Mouse (Mus musculus) forebrain, embryonic 16.5 days (tissue): ENCODE results near the gene Daam2. TPM values are rescaled to one million over a fixed set of nuclear protein-coding genes. Genes with fewer than 3 reads are reported as not detected.
A peak's percentile ranks its signal among the peaks of the same experiment; 100 is the strongest.

Experiments used
- ATAC-seq: fragments of 200-750 bp; cut with Nextera tagmentation; 2 replicates; pipeline ENCODE4 v1.8.0; 2017; ENCODE audit warnings: mild to moderate bottlenecking, moderate library complexity
- H3K27ac ChIP-seq: fragments of 300-500 bp; sonication (generic); 2 replicates; pipeline ENCODE4 v1.5.1; 2014; ENCODE audit warnings: low read length, control low read depth
- H3K27me3 ChIP-seq: fragments of 300-500 bp; sonication (generic); replicated peaks from 2 replicates; pipeline ENCODE4 v1.6.1; 2014; ENCODE audit warnings: low read length; ENCODE audit not compliant: control insufficient read depth, insufficient read depth
- H3K36me3 ChIP-seq: fragments of 300-500 bp; sonication (generic); 2 replicates; pipeline ENCODE4 v1.6.1; 2014; ENCODE audit not compliant: control insufficient read depth, insufficient read depth
- H3K4me1 ChIP-seq: fragments of 300-500 bp; sonication (generic); replicated peaks from 2 replicates; pipeline ENCODE4 v1.6.1; 2014; ENCODE audit warnings: low read length; ENCODE audit not compliant: control insufficient read depth, insufficient read depth
- H3K4me2 ChIP-seq: fragments of 300-500 bp; sonication (generic); 2 replicates; pipeline ENCODE4 v1.6.1; 2014; ENCODE audit warnings: mild to moderate bottlenecking, low read length, control low read depth
- H3K4me3 ChIP-seq: fragments of 300-500 bp; sonication (generic); replicated peaks from 2 replicates; pipeline ENCODE4 v1.5.1; 2014; ENCODE audit warnings: mild to moderate bottlenecking, low read length, control low read depth
- H3K9ac ChIP-seq: fragments of 300-500 bp; sonication (generic); replicated peaks from 2 replicates; pipeline ENCODE4 v1.6.1; 2014; ENCODE audit warnings: low read depth, low read length, control low read depth
- H3K9me3 ChIP-seq: fragments of 300-500 bp; sonication (generic); 2 replicates; pipeline ENCODE4 v1.6.1; 2016; ENCODE audit warnings: low read length; ENCODE audit not compliant: control insufficient read depth
- WGBS: fragments of 180-500 bp; shearing (Covaris S2); extraction: QIAGEN DNeasy Blood & Tissue Kit; methylation state at CpG from one replicate; pipeline ENCODE4 v1.1.7; 2014; 5-methylcytosine and 5-hydroxymethylcytosine counted together
- polyA plus RNA-seq: library from polyadenylated mRNA; unstranded; fragments of >200 nt; fragmentation: Nextera tagmentation; extraction: Ambion mirVana; gene quantifications from 2 replicates; pipeline ENCODE4 v1.2.1, GENCODE M21; 2015

The Daam2 gene
- polyA plus RNA-seq, 1 experiment from 2014 or later, result 1.6 TPM

DNA sequence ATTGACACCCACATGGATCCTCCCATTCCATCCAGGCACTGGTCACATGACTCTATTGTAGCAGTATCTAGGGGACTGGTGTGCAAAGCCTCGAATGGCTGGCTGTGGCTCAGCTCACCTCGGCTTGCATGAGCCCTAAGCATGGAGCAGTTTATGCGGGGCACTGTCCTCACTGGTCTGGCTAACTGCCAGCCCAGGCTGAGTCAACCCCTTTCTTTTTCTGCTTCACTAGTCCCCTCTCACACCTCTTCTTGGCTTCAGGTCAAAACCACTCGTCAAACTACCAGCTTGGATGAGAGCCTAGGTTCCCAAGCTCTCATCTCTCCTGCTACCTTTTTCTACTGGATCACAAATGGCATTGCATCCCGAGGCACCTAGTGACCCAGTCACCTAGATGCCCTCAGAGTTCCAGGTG, 51.5 kb downstream of the Daam2 start:
- no peaks in the 10 kb centered on the region for H3K36me3 ChIP-seq
- WGBS, result 26% methylated on average over 5 of the region's 5 CpGs
- no peaks in the 10 kb centered on the region for H3K9me3 ChIP-seq
- H3K4me1 ChIP-seq, result peaks cover 4% of the 10 kb centered on the region
- no peaks in the 10 kb centered on the region for H3K27me3 ChIP-seq
- no peak overlapping the region for H3K9ac ChIP-seq
- no peak overlapping the region for H3K4me3 ChIP-seq
- ATAC-seq, result peak; percentile 76
- H3K27ac ChIP-seq, result no peak overlapping the region
- H3K4me2 ChIP-seq, result no peak overlapping the region

DNA sequence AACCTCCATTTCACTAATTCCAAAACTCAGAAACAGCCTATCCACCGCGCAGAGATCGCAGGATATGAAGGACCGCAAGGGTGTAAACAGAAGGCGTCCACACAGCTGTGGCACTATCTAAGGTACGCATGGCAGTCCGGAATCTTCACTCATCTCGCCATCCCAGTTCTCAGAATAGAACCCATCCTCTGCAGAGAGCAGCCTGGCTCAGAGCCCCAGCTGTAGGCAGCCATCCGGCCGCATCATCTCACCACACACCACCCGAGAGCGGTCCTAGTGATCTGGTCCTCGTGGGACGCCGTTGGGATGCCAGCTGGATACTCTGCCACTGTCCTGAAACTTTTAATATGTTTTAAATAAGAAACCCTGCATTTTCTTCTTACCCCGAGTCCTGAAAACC, 54.7 kb downstream of the Daam2 start:
- Histone ChIP-seq H3K27me3 (no peaks in the 10 kb centered on the region), H3K4me1 (peaks cover 4% of the 10 kb centered on the region), H3K4me3 (no peak overlapping the region), H3K9ac (no peak overlapping the region), H3K27ac (no peak overlapping the region), H3K36me3 (no peaks in the 10 kb centered on the region), H3K9me3 (no peaks in the 10 kb centered on the region), H3K4me2 (no peak overlapping the region)
- 94% methylated on average over 16 of the region's 16 CpGs for WGBS
- ATAC-seq, result no peak

DNA sequence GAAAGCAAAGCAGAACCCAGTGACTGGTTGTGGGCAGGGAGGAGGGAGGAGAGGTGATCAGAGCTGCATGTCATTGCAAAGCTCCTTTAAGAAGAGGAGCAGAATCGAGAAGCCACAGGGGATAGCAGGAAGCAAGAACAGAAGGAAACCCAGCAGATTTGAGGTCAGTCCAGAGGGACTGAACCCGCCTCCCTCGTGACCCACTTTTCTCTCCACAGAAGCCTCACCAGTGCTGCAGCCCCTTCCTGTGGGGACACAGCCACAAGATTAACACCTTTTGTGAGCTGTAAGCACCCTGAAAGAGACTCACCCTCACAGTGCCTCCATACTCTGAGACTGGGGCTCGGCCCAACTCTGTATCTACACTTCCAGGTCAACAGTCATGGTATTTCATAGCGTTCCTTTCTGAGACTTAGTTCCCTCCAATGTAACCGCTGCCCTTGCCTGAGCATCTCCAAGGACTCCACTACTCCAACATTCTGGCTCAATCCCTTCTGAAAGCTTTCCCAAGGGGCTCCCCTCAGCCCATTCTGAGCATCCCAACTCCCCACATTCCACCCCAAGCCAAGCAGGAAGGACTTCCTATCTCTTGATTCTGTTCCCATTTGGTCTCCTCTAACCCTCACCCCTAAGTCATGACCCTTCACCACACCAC, 60.8 kb downstream of the Daam2 start:
- Histone ChIP-seq H3K4me1 (no peaks in the 10 kb centered on the region), H3K27me3 (no peaks in the 10 kb centered on the region), H3K4me3 (no peak overlapping the region), H3K4me2 (no peak overlapping the region), H3K36me3 (no peaks in the 10 kb centered on the region), H3K9ac (no peak overlapping the region), H3K9me3 (no peaks in the 10 kb centered on the region), H3K27ac (no peak overlapping the region)
- 81% methylated on average over 6 of the region's 6 CpGs for WGBS
- no peak for ATAC-seq

DNA sequence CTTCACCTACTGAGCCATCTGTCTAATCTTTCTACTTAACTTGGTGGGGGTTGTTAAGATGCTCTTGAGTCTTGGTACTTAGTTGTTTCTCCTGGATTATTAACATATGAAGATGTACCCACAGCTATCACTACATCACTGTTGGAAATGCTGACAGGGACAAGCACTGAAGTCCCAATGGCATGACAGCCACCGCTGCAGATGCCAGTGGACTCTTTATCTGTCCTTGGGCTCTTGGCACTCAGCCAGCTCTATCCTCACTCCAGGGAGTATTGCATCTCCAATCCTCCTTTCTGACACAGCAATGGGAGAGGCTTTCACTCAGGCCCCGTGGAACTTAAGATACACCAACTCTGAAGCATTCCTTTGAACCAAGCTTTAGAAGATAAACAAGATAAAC, 63.9 kb downstream of the Daam2 start:
- Histone ChIP-seq H3K4me2 (no peak overlapping the region), H3K9me3 (no peaks in the 10 kb centered on the region), H3K27ac (no peak overlapping the region), H3K9ac (no peak overlapping the region), H3K4me1 (no peaks in the 10 kb centered on the region), H3K36me3 (no peaks in the 10 kb centered on the region), H3K27me3 (no peaks in the 10 kb centered on the region), H3K4me3 (no peak overlapping the region)
- 72% methylated on average over 2 of the region's 2 CpGs for WGBS
- ATAC-seq, result no peak

DNA sequence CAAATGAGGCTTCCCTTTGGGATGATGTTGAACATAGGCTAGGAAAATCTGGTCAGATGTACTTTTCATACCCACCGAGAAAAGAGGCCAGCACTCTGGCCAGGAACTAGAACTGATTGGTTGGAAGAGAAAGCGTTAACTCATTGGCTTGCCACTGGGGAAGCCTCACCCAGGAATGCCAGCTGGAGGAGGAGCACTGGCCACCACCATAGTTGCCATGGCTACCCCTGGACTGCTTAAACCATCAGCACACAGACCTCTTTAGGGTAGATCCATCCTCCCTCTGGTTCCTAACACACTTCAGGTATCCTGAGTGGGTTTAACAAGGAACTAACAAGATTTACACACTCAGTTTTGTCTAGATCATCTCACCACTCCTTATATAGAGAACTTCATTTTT, 64.5 kb downstream of the Daam2 start:
- H3K4me1 ChIP-seq, result no peaks in the 10 kb centered on the region
- no peaks in the 10 kb centered on the region for H3K36me3 ChIP-seq
- no peaks in the 10 kb centered on the region for H3K27me3 ChIP-seq
- 92% methylated on average over 2 of the region's 2 CpGs for WGBS
- H3K4me3 ChIP-seq, result no peak overlapping the region
- no peak overlapping the region for H3K4me2 ChIP-seq
- H3K9ac ChIP-seq, result no peak overlapping the region
- H3K27ac ChIP-seq, result no peak overlapping the region
- H3K9me3 ChIP-seq, result no peaks in the 10 kb centered on the region
- no peak for ATAC-seq

DNA sequence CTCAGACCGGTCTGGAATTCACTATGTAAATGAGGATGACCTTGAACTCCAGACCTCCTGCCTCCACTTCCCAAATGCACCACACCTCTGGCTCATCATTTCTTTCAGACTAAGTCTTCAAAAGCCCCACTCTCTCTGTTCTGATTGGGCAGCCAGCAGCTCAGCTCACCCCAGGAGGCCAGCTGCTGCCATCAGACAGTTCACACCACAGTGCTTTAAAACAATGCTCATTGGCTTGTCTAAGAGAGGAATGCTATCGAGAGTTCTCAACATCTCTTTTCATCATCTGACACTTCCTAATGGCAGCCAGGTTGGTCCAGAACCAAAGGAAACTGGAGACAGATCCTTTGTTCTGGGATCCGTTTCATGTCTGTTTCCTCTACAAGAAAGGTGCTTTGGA, 66.0 kb downstream of the Daam2 start:
- Histone ChIP-seq H3K4me2 (no peak overlapping the region), H3K9ac (no peak overlapping the region), H3K27me3 (no peaks in the 10 kb centered on the region), H3K4me3 (no peak overlapping the region), H3K9me3 (no peaks in the 10 kb centered on the region), H3K27ac (no peak overlapping the region), H3K4me1 (no peaks in the 10 kb centered on the region), H3K36me3 (no peaks in the 10 kb centered on the region)
- WGBS, result 37% methylated on average over 3 of the region's 3 CpGs
- ATAC-seq, result no peak

DNA sequence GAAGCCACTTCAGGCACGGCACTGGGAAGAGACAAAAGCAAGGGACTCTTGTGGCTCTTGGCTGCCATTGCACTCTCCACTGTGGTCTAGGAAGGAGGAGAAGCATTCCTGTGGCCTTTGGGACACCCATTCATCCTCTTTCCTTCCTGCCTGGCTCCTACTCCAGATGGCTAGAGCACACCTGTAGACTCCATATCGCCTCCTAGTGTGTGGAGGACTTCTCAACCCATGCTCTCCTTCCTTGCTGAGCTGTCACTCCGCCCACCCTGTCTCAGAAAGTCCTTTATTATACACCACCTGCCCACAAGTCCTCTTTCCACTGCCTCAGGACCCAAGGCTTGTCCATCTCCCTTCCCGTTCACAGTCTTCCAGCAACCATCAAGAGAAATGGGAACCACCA, 70.9 kb downstream of the Daam2 start:
- H3K4me3 ChIP-seq, result no peak overlapping the region
- no peaks in the 10 kb centered on the region for H3K27me3 ChIP-seq
- H3K9ac ChIP-seq, result no peak overlapping the region
- H3K4me2 ChIP-seq, result no peak overlapping the region
- no peaks in the 10 kb centered on the region for H3K4me1 ChIP-seq
- H3K9me3 ChIP-seq, result no peaks in the 10 kb centered on the region
- no peak overlapping the region for H3K27ac ChIP-seq
- 87% methylated on average over 4 of the region's 4 CpGs for WGBS
- no peaks in the 10 kb centered on the region for H3K36me3 ChIP-seq
- no peak for ATAC-seq

DNA sequence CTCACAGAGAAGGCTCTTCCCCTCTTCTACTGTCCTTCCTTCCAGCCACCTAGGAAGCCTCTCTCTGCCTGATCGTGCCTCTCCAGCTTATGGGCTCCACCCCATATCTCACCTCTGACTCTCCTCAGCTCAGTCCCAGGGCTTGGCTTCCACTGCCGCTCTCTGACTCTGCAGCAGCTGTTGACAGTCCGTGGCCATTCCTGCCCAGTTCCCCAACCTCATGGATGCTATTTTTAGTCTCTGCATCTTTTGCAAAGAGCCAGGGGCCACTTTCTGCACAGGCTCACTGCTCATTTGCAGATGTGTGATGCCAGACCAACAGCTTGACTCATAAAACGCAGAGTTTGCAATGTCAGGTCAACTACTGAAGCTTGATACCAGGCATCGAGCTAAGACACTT, 75.0 kb downstream of the Daam2 start:
- Histone ChIP-seq H3K27me3 (no peaks in the 10 kb centered on the region), H3K4me3 (no peak overlapping the region), H3K4me2 (no peak overlapping the region), H3K4me1 (no peaks in the 10 kb centered on the region; the same call in 1 of the 2 replicates), H3K36me3 (no peaks in the 10 kb centered on the region), H3K27ac (no peak overlapping the region), H3K9ac (no peak overlapping the region), H3K9me3 (no peaks in the 10 kb centered on the region)
- WGBS, result 91% methylated on average over 5 of the region's 5 CpGs
- ATAC-seq, result no peak

DNA sequence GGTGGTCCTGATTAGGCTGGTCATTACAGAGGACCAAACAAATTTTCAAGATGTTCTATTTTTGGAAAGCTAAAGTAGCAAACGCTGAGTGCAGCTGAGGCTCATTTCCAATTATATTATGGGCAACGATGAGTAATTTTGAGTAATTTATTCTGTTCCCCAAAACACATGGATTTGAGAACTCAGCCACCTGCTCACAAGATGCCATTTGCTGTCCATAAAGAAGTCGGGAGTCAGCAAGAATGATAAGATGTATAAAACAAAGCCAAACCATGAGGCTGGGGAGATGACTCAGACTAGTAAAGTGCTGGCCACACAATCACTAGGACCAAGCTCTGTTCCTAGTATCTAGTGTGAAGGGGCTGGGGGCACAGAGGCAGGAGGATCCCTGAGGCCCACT, 79.7 kb downstream of the Daam2 start:
- no peaks in the 10 kb centered on the region for H3K27me3 ChIP-seq
- no peaks in the 10 kb centered on the region for H3K36me3 ChIP-seq
- H3K9ac ChIP-seq, result no peak overlapping the region
- no peaks in the 10 kb centered on the region; the same call in 1 of the 2 replicates for H3K4me1 ChIP-seq
- 54% methylated on average over 3 of the region's 3 CpGs for WGBS
- no peak overlapping the region for H3K4me3 ChIP-seq
- H3K9me3 ChIP-seq, result no peaks in the 10 kb centered on the region
- no peak overlapping the region for H3K4me2 ChIP-seq
- H3K27ac ChIP-seq, result no peak overlapping the region
- no peak for ATAC-seq

DNA sequence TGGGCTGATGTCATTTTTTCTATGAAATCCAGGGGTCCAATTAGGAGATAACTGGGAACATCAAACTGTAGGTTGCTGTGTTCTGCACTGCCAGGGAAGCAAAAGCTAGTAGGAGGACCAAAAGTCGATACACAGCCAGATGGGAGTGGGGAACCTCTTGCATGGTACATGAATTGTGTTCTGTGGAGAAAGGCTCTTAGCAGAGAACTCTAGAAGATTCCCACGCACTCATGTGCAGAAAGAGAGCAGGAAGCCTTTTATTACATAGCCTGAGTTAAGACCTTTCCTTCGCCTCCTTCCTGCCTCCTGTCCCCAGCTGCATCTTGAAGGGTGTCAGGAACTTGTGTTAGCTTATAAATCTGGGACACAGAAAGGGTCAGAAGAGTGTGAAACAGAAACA, 82.3 kb downstream of the Daam2 start:
- no peaks in the 10 kb centered on the region for H3K27me3 ChIP-seq
- H3K36me3 ChIP-seq, result no peaks in the 10 kb centered on the region
- H3K9ac ChIP-seq, result no peak overlapping the region
- H3K4me3 ChIP-seq, result no peak overlapping the region
- H3K27ac ChIP-seq, result no peak overlapping the region
- 87% methylated on average over 3 of the region's 3 CpGs for WGBS
- H3K4me2 ChIP-seq, result no peak overlapping the region
- ATAC-seq, result no peak
- H3K9me3 ChIP-seq, result no peaks in the 10 kb centered on the region
- no peaks in the 10 kb centered on the region; the same call in 1 of the 2 replicates for H3K4me1 ChIP-seq
